Mouse (Mus musculus) spleen, adult 12 weeks (tissue): Measurements from ENCODE around the gene Cpsf4l.

Experiments
- DNase-seq: peaks from one replicate; pipeline ENCODE4 v3.0.0; 2022; ENCODE audit warnings: low spot score

Gene Cpsf4l

GRCm38 (mm10) chr11:113699643-113700042 is 10.2 kb downstream of the Cpsf4l start:
- DNase-seq: no peak

- DNase-seq: no peak
These were observed 11.7 kb downstream of the Cpsf4l start for GRCm38 (mm10) chr11:113698013-113698545.

- DNase-seq: no peak
These were observed 12.2 kb downstream of the Cpsf4l start for GRCm38 (mm10) chr11:113697571-113697970.

GRCm38 (mm10) chr11:113691851-113692250 is 18.0 kb downstream of the Cpsf4l start:
- DNase-seq: no peak

- no peak for DNase-seq
These were observed 18.5 kb downstream of the Cpsf4l start for GRCm38 (mm10) chr11:113691318-113691717.

- no peak for DNase-seq
These were observed 19.3 kb downstream of the Cpsf4l start for GRCm38 (mm10) chr11:113690506-113690905.

- DNase-seq: no peak
These were observed 22.8 kb downstream of the Cpsf4l start for GRCm38 (mm10) chr11:113687031-113687430.

- DNase-seq: no peak
These were observed 24.9 kb downstream of the Cpsf4l start for GRCm38 (mm10) chr11:113684707-113685426.

- peak; percentile 95 for DNase-seq
These were observed 25.7 kb downstream of the Cpsf4l start, which contains the start of the genes Fam104a and D11Wsu47e for GRCm38 (mm10) chr11:113683957-113684706. TSS of gene Fam104a (minus strand) at chr11:113684155. TSS of gene D11Wsu47e (plus strand) at chr11:113684412.

GRCm38 (mm10) chr11:113683627-113683956 is 26.2 kb downstream of the Cpsf4l start:
- no peak for DNase-seq

- peak; percentile 33 for DNase-seq
These were observed 26.8 kb downstream of the Cpsf4l start for GRCm38 (mm10) chr11:113682897-113683626.

GRCm38 (mm10) chr11:113681979-113682378 is 27.8 kb downstream of the Cpsf4l start:
- DNase-seq: no peak

GRCm38 (mm10) chr11:113680954-113681353 is 28.9 kb downstream of the Cpsf4l start:
- peak; percentile 53 for DNase-seq

GRCm38 (mm10) chr11:113678373-113678772 is 31.4 kb downstream of the Cpsf4l start:
- DNase-seq: no peak

GRCm38 (mm10) chr11:113677378-113677777 is 32.4 kb downstream of the Cpsf4l start:
- no peak for DNase-seq

GRCm38 (mm10) chr11:113676847-113677246 is 33.0 kb downstream of the Cpsf4l start:
- no peak for DNase-seq

- DNase-seq: no peak
These were observed 35.2 kb downstream of the Cpsf4l start for GRCm38 (mm10) chr11:113674595-113674994.

- no peak for DNase-seq
These were observed 36.2 kb downstream of the Cpsf4l start for GRCm38 (mm10) chr11:113673614-113674013.

GRCm38 (mm10) chr11:113669711-113670110 is 40.1 kb downstream of the Cpsf4l start:
- no peak for DNase-seq

GRCm38 (mm10) chr11:113668857-113669256 is 41.0 kb downstream of the Cpsf4l start:
- no peak for DNase-seq

- DNase-seq: no peak
These were observed 42.1 kb downstream of the Cpsf4l start for GRCm38 (mm10) chr11:113667704-113668103.

- DNase-seq: no peak
These were observed 42.7 kb downstream of the Cpsf4l start for GRCm38 (mm10) chr11:113667122-113667521.
